Mouse (Mus musculus): Measurements from ENCODE around the gene Vasp. TPM values are rescaled to one million over a fixed set of nuclear protein-coding genes. Genes with fewer than 3 reads are reported as not detected.

Gene Vasp
- polyA plus RNA-seq, 1 experiment: 17.7 TPM

GRCm38 (mm10) chr7:19222875-19223274, 48.7 kb downstream of the Vasp start:
- TF ChIP-seq GATA1 (IDR thresholded peaks at IDR 0.05; ENCODE audit: low read length) (no peak), TAL1 (IDR thresholded peaks at IDR 0.05; ENCODE audit: low read length) (no peak)
- Histone ChIP-seq H3K9me3 (ENCODE audit: control insufficient read depth, low read length) (no peaks in the 10 kb centered on the region), H3K4me1 (ENCODE audit: control insufficient read depth) (peaks cover 52% of the 10 kb centered on the region), H3K36me3 (ENCODE audit: control insufficient read depth) (peaks cover 41% of the 10 kb centered on the region), H3K4me3 (replicated peaks) (no peak overlapping the region), H3K27me3 (ENCODE audit: control insufficient read depth) (peaks cover 12% of the 10 kb centered on the region)

DNA sequence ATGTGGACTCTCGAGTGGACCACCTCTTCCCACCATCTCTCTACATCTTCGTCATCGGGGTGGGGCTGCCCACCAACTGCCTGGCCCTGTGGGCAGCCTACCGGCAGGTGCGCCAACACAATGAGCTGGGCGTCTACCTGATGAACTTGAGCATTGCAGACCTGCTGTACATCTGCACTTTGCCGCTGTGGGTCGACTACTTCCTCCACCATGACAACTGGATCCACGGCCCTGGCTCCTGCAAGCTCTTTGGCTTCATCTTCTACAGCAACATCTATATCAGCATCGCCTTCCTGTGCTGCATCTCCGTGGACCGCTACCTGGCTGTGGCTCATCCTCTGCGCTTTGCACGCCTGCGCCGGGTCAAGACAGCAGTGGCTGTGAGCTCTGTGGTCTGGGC, 49.4 kb downstream of the Vasp start:
- TF ChIP-seq TAL1 (IDR thresholded peaks at IDR 0.05; ENCODE audit: low read length): no peak
- no peak for TF ChIP-seq GATA1 (IDR thresholded peaks at IDR 0.05; ENCODE audit: low read length)
- Histone ChIP-seq H3K9me3 (ENCODE audit: control insufficient read depth, low read length) (no peaks in the 10 kb centered on the region), H3K27me3 (ENCODE audit: control insufficient read depth) (peaks cover 18% of the 10 kb centered on the region), H3K4me3 (replicated peaks) (no peak overlapping the region), H3K4me1 (ENCODE audit: control insufficient read depth) (peaks cover 48% of the 10 kb centered on the region), H3K36me3 (ENCODE audit: control insufficient read depth) (peaks cover 41% of the 10 kb centered on the region)

- TF ChIP-seq GATA1 (IDR thresholded peaks at IDR 0.05; ENCODE audit: low read length): no peak
- no peak for TF ChIP-seq TAL1 (IDR thresholded peaks at IDR 0.05; ENCODE audit: low read length)
- Histone ChIP-seq H3K9me3 (ENCODE audit: control insufficient read depth, low read length) (no peaks in the 10 kb centered on the region), H3K27me3 (ENCODE audit: control insufficient read depth) (peaks cover 35% of the 10 kb centered on the region), H3K36me3 (ENCODE audit: control insufficient read depth) (peaks cover 30% of the 10 kb centered on the region), H3K4me1 (ENCODE audit: control insufficient read depth) (peaks cover 30% of the 10 kb centered on the region), H3K4me3 (replicated peaks) (no peak overlapping the region)
Measured at GRCm38 (mm10) chr7:19220061-19220460, 51.6 kb downstream of the Vasp start.

- peaks cover 55% of the 10 kb centered on the region for H3K27me3 ChIP-seq (ENCODE audit: control insufficient read depth)
Measured at GRCm38 (mm10) chr7:19217944-19218343, 53.7 kb downstream of the Vasp start.

DNA sequence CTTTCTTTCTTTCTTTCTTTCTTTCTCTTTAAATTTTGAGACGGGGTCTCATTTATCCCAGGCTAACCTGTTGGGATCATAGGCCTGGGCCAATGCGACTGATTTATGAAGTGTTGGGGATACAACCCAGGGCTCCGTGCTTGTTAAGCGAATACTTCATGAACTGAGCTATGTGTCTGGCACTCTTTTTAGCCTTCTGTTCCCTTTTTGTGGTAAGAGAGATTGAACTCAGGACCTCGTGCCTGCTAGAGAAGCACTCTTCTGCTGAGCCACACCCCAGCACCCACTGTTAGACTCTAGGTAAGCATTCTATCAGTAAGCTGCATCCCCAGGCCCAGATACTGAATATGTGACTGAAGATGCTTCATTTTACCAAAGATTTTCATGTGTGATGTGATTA, 54.1 kb downstream of the Vasp start:
- Histone ChIP-seq H3K9me3 (ENCODE audit: control insufficient read depth, low read length) (no peaks in the 10 kb centered on the region), H3K27me3 (ENCODE audit: control insufficient read depth) (peaks cover 60% of the 10 kb centered on the region), H3K4me1 (ENCODE audit: control insufficient read depth) (peaks cover 5% of the 10 kb centered on the region), H3K4me3 (replicated peaks) (no peak overlapping the region), H3K36me3 (ENCODE audit: control insufficient read depth) (peaks cover 7% of the 10 kb centered on the region)
- TF ChIP-seq TAL1 (IDR thresholded peaks at IDR 0.05; ENCODE audit: low read length) (no peak), GATA1 (IDR thresholded peaks at IDR 0.05; ENCODE audit: low read length) (no peak)

More at GRCm38 (mm10) chr7:19217944-19218343, 53.7 kb downstream of the Vasp start:
- Histone ChIP-seq H3K36me3 (ENCODE audit: control insufficient read depth) (peaks cover 11% of the 10 kb centered on the region), H3K4me1 (ENCODE audit: control insufficient read depth) (peaks cover 9% of the 10 kb centered on the region), H3K4me3 (replicated peaks) (no peak overlapping the region), H3K9me3 (ENCODE audit: control insufficient read depth, low read length) (no peaks in the 10 kb centered on the region)
- TF ChIP-seq TAL1 (IDR thresholded peaks at IDR 0.05; ENCODE audit: low read length) (no peak), GATA1 (IDR thresholded peaks at IDR 0.05; ENCODE audit: low read length) (no peak)

- Histone ChIP-seq H3K27me3 (ENCODE audit: control insufficient read depth) (peaks cover 82% of the 10 kb centered on the region), H3K9me3 (ENCODE audit: control insufficient read depth, low read length) (peaks cover 4% of the 10 kb centered on the region), H3K4me3 (replicated peaks) (no peak overlapping the region), H3K4me1 (ENCODE audit: control insufficient read depth) (peaks cover 2% of the 10 kb centered on the region; the same call in 1 of the 2 replicates), H3K36me3 (ENCODE audit: control insufficient read depth) (no peaks in the 10 kb centered on the region)
- TF ChIP-seq GATA1 (IDR thresholded peaks at IDR 0.05; ENCODE audit: low read length): no peak
- no peak for TF ChIP-seq TAL1 (IDR thresholded peaks at IDR 0.05; ENCODE audit: low read length)
Measured at GRCm38 (mm10) chr7:19214940-19215339, 56.7 kb downstream of the Vasp start.

DNA sequence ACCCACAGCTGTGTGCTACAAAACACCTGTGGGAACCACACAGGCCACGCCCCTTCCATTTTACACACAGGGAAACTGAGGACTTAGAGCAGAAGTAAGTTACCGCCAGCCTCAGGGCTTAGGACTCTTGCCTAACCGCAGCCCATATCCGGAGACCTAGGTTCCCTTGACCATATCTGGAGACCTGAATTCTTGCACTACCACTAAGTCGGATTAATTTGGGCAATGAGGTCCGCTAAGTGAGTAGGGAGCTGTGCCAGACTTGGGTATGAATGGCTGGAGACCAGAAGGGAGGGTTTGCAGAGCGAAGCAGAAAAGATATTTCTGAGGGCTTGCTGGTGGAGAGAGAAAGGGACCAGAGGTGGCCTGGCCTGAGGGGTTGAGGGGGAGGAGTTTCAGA, 57.2 kb downstream of the Vasp start:
- no peaks in the 10 kb centered on the region for H3K36me3 ChIP-seq (ENCODE audit: control insufficient read depth)
- H3K4me1 ChIP-seq (ENCODE audit: control insufficient read depth): peaks cover 2% of the 10 kb centered on the region; the same call in 1 of the 2 replicates
- no peak overlapping the region for H3K4me3 ChIP-seq (replicated peaks)
- peaks cover 84% of the 10 kb centered on the region for H3K27me3 ChIP-seq (ENCODE audit: control insufficient read depth)
- TF ChIP-seq GATA1 (IDR thresholded peaks at IDR 0.05; ENCODE audit: low read length) (no peak), TAL1 (IDR thresholded peaks at IDR 0.05; ENCODE audit: low read length) (no peak)
- peaks cover 8% of the 10 kb centered on the region for H3K9me3 ChIP-seq (ENCODE audit: control insufficient read depth, low read length)

DNA sequence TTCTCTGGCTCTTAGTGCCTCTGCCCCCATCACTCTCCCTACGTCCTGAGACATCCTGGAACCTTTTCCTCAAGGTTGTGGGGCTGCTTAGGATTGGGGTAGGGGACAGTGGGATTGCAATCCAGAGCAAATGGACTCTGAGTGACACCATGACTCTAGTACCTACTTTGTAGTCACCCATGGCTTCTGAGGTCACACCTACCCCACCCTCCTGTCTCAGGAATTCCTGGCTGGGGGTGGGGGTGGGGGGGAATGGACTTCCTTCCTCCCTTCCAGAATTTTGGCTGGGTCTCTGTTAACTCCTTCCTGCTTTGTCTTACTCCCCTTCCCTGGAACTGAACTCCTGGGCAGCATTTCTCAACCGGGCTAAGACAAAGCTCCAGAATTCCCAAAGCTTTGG, 58.2 kb downstream of the Vasp start:
- Histone ChIP-seq H3K9me3 (ENCODE audit: control insufficient read depth, low read length) (peaks cover 8% of the 10 kb centered on the region), H3K27me3 (ENCODE audit: control insufficient read depth) (peaks cover 77% of the 10 kb centered on the region), H3K4me3 (replicated peaks) (no peak overlapping the region), H3K36me3 (ENCODE audit: control insufficient read depth) (no peaks in the 10 kb centered on the region), H3K4me1 (ENCODE audit: control insufficient read depth) (peaks cover 2% of the 10 kb centered on the region; the same call in 1 of the 2 replicates)
- no peak for TF ChIP-seq TAL1 (IDR thresholded peaks at IDR 0.05; ENCODE audit: low read length)
- TF ChIP-seq GATA1 (IDR thresholded peaks at IDR 0.05; ENCODE audit: low read length): no peak

DNA sequence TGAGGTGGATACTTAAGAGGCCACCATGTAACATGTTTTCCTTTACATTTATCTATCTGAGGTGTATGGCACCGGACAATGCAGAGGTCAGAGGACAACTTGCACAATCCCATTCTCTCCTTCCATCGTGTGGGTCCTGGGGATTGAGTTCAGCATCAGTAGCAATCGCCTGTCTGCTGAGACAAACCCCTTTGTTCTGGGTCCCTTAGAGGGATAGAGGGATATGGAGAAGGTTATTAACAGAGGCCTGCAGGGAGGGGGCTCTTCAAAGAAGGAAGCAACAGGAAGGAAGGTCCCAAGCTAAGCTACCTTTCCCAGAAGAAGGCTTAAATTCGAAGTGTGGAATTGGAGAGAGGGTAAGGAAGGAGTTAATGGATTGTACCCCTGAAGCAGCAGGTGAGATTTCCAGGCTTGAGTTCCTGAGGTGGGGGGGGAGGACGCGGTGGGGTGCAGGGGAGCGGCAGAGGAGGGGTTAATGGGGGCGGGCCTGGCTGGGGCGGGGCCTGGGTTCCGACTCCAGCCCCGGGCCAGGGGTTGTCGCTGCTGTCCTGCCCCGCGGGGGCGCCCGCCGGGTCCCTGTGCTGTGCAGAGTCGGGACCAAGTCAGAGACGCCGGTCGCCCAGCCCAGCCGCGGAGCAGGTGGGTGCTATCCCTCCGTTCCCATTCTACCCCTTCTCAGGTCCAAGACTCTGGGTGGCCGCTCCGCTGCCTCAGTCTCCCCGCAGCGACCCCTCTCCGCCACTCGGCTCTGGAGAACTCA, 59.4 kb downstream of the Vasp start, which contains the start of gene Gpr4:
Gene Gpr4 (plus strand): TSS at position 543 of the 760 bp plus-strand sequence.
- peaks cover 8% of the 10 kb centered on the region for H3K9me3 ChIP-seq (ENCODE audit: control insufficient read depth, low read length)
- peak within 1 kb of the TSS; percentile 22 for H3K4me3 ChIP-seq (replicated peaks)
- no peaks in the 10 kb centered on the region for H3K36me3 ChIP-seq (ENCODE audit: control insufficient read depth)
- no peak for TF ChIP-seq GATA1 (IDR thresholded peaks at IDR 0.05; ENCODE audit: low read length)
- no peak for TF ChIP-seq TAL1 (IDR thresholded peaks at IDR 0.05; ENCODE audit: low read length)
- H3K4me1 ChIP-seq (ENCODE audit: control insufficient read depth): peaks cover 4% of the 10 kb centered on the region; the same call in 1 of the 2 replicates
- peaks cover 66% of the 10 kb centered on the region for H3K27me3 ChIP-seq (ENCODE audit: control insufficient read depth)

All from erythroblast, embryonic 14.5 days (primary cell).